Mouse (Mus musculus): ENCODE measurements around the gene Lrrc74b. TPM values are rescaled to one million over a fixed set of nuclear protein-coding genes. Genes with fewer than 3 reads are reported as not detected.

Lrrc74b gene
- total and polyA plus RNA-seq, 2 experiments from 2014 or later = 2.0 to 2.3 TPM

GRCm38 (mm10) chr16:17507018-17507552 is 54.0 kb downstream of the Lrrc74b start:
- 85% methylated on average over 5 of the region's 5 CpGs for WGBS
- Histone ChIP-seq H3K9me3 (ENCODE audit: low read length) (no peaks in the 10 kb centered on the region), H3K9ac (replicated peaks; ENCODE audit: low read length) (no peak overlapping the region), H3K4me1 (ENCODE audit: insufficient read depth, low read length) (peaks cover 13% of the 10 kb centered on the region), H3K36me3 (ENCODE audit: insufficient read depth, low read length) (no peaks in the 10 kb centered on the region; the same call in 1 of the 2 replicates), H3K27me3 (ENCODE audit: insufficient read depth, low read length) (no peaks in the 10 kb centered on the region), H3K27ac (no peak overlapping the region), H3K4me3 (ENCODE audit: low read length) (no peak overlapping the region), H3K4me2 (ENCODE audit: low read depth, low read length) (no peak overlapping the region)
- no peak for TF ChIP-seq CTCF (IDR thresholded peaks at IDR 0.05; ENCODE audit: low read depth)
- DNase-seq (ENCODE audit: low spot score) (no peak), ATAC-seq (no peak)

GRCm38 (mm10) chr16:17502681-17503080 is 58.4 kb downstream of the Lrrc74b start:
- no peak for DNase-seq (ENCODE audit: low spot score)
- no peak overlapping the region for H3K4me2 ChIP-seq (ENCODE audit: low read depth, low read length)
- H3K9me3 ChIP-seq (ENCODE audit: low read length) = no peaks in the 10 kb centered on the region
- no peak overlapping the region for H3K27ac ChIP-seq
- WGBS = 76% methylated on average over 4 of the region's 4 CpGs
- TF ChIP-seq CTCF (IDR thresholded peaks at IDR 0.05; ENCODE audit: low read depth) = no peak
- no peak overlapping the region for H3K4me3 ChIP-seq (ENCODE audit: low read length)
- H3K36me3 ChIP-seq (ENCODE audit: insufficient read depth, low read length) = no peaks in the 10 kb centered on the region
- no peak overlapping the region for H3K9ac ChIP-seq (replicated peaks; ENCODE audit: low read length)
- 0 out of 2 replicates have a peak, but pooled peaks cover 7% of the 10 kb centered on the region for H3K4me1 ChIP-seq (ENCODE audit: insufficient read depth, low read length)
- no peaks in the 10 kb centered on the region for H3K27me3 ChIP-seq (ENCODE audit: insufficient read depth, low read length)
- ATAC-seq = no peak

- Histone ChIP-seq H3K27ac (peak overlapping the region; percentile 45; the same call in 1 of the 2 replicates), H3K9me3 (ENCODE audit: low read length) (no peaks in the 10 kb centered on the region), H3K4me1 (ENCODE audit: insufficient read depth, low read length) (peaks cover 14% of the 10 kb centered on the region), H3K27me3 (ENCODE audit: insufficient read depth, low read length) (no peaks in the 10 kb centered on the region), H3K4me2 (ENCODE audit: low read depth, low read length) (peak overlapping the region; percentile 8; the same call in 1 of the 2 replicates), H3K4me3 (ENCODE audit: low read length) (no peak overlapping the region), H3K36me3 (ENCODE audit: insufficient read depth, low read length) (no peaks in the 10 kb centered on the region), H3K9ac (replicated peaks; ENCODE audit: low read length) (no peak overlapping the region)
- DNase-seq (ENCODE audit: low spot score) (peak; percentile 80), ATAC-seq (peak; percentile 93)
- WGBS = 18% methylated on average over 10 of the region's 10 CpGs
- TF ChIP-seq CTCF (IDR thresholded peaks at IDR 0.05; ENCODE audit: low read depth) = no peak
Observed at GRCm38 (mm10) chr16:17499249-17499883, 61.7 kb downstream of the Lrrc74b start.

GRCm38 (mm10) chr16:17496499-17497305 is 64.3 kb downstream of the Lrrc74b start:
- 27% methylated on average over 2 of the region's 2 CpGs for WGBS
- Histone ChIP-seq H3K4me3 (ENCODE audit: low read length) (no peak overlapping the region), H3K4me2 (ENCODE audit: low read depth, low read length) (no peak overlapping the region), H3K36me3 (ENCODE audit: insufficient read depth, low read length) (no peaks in the 10 kb centered on the region), H3K27me3 (ENCODE audit: insufficient read depth, low read length) (no peaks in the 10 kb centered on the region), H3K27ac (peak overlapping the region; percentile 64), H3K9me3 (ENCODE audit: low read length) (no peaks in the 10 kb centered on the region), H3K4me1 (ENCODE audit: insufficient read depth, low read length) (peaks cover 14% of the 10 kb centered on the region), H3K9ac (replicated peaks; ENCODE audit: low read length) (no peak overlapping the region)
- DNase-seq (ENCODE audit: low spot score) (peak; percentile 84), ATAC-seq (peak; percentile 19; the same call in 1 of the 2 replicates)
- TF ChIP-seq CTCF (IDR thresholded peaks at IDR 0.05; ENCODE audit: low read depth) = no peak

Other genes starting within 250 kb of the Lrrc74b start
- 3.5 and 4.2 TPM in 2 replicates for gene Serpind1, start 229.9 kb downstream of the Lrrc74b start, total RNA-seq (2014; rRNA removed)
- 9.9 and 10.3 TPM in 2 replicates for gene Serpind1, start 229.9 kb downstream of the Lrrc74b start, polyA plus RNA-seq (2015; fragmentation: Nextera tagmentation; extraction: Ambion mirVana)
- 28.1 and 30.0 TPM in 2 replicates for gene Snap29, start 155.3 kb downstream of the Lrrc74b start, total RNA-seq (2014; rRNA removed)
- 14.5 and 15.6 TPM in 2 replicates for gene Snap29, start 155.3 kb downstream of the Lrrc74b start, polyA plus RNA-seq (2015; fragmentation: Nextera tagmentation; extraction: Ambion mirVana)
- gene Pi4ka, start 154.9 kb downstream of the Lrrc74b start, total RNA-seq (2014; rRNA removed) = 111 and 154 TPM in 2 replicates
- gene Pi4ka, start 154.9 kb downstream of the Lrrc74b start, polyA plus RNA-seq (2015; fragmentation: Nextera tagmentation; extraction: Ambion mirVana) = 45.5 and 47.7 TPM in 2 replicates
- 74.8 and 83.1 TPM in 2 replicates for gene Crkl, start 109.3 kb downstream of the Lrrc74b start, total RNA-seq (2014; rRNA removed)
- 54.9 and 68.7 TPM in 2 replicates for gene Crkl, start 109.3 kb downstream of the Lrrc74b start, polyA plus RNA-seq (2015; fragmentation: Nextera tagmentation; extraction: Ambion mirVana)
- 13.8 and 16.8 TPM in 2 replicates for gene Aifm3, start 71.6 kb downstream of the Lrrc74b start, total RNA-seq (2014; rRNA removed)
- gene Aifm3, start 71.6 kb downstream of the Lrrc74b start, polyA plus RNA-seq (2015; fragmentation: Nextera tagmentation; extraction: Ambion mirVana) = 15.7 and 17.4 TPM in 2 replicates
- 191 and 279 TPM in 2 replicates for gene Lztr1, start 52.6 kb downstream of the Lrrc74b start, total RNA-seq (2014; rRNA removed)
- 82.2 and 89.8 TPM in 2 replicates for gene Lztr1, start 52.6 kb downstream of the Lrrc74b start, polyA plus RNA-seq (2015; fragmentation: Nextera tagmentation; extraction: Ambion mirVana)
- gene Thap7, start 30.1 kb downstream of the Lrrc74b start, total RNA-seq (2014; rRNA removed) = 61.0 and 66.8 TPM in 2 replicates
- gene Thap7, start 30.1 kb downstream of the Lrrc74b start, polyA plus RNA-seq (2015; fragmentation: Nextera tagmentation; extraction: Ambion mirVana) = 57.5 and 59.5 TPM in 2 replicates
- gene P2rx6, start 638 bp upstream of the Lrrc74b start, total RNA-seq (2014; rRNA removed) = 3.4 and 5.1 TPM in 2 replicates
- gene P2rx6, start 638 bp upstream of the Lrrc74b start, polyA plus RNA-seq (2015; fragmentation: Nextera tagmentation; extraction: Ambion mirVana) = 2.3 and 3.0 TPM in 2 replicates
- 74.6 and 78.7 TPM in 2 replicates for gene Slc7a4, start 22.0 kb upstream of the Lrrc74b start, total RNA-seq (2014; rRNA removed)
- 42.5 and 42.8 TPM in 2 replicates for gene Slc7a4, start 22.0 kb upstream of the Lrrc74b start, polyA plus RNA-seq (2015; fragmentation: Nextera tagmentation; extraction: Ambion mirVana)
- gene Smpd4, start 58.1 kb upstream of the Lrrc74b start, total RNA-seq (2014; rRNA removed) = 62.4 and 67.4 TPM in 2 replicates
- gene Smpd4, start 58.1 kb upstream of the Lrrc74b start, polyA plus RNA-seq (2015; fragmentation: Nextera tagmentation; extraction: Ambion mirVana) = 21.7 and 23.8 TPM in 2 replicates
- 18.2 and 20.8 TPM in 2 replicates for gene Ccdc74a, start 85.2 kb upstream of the Lrrc74b start, total RNA-seq (2014; rRNA removed)
- 32.8 and 37.6 TPM in 2 replicates for gene Ccdc74a, start 85.2 kb upstream of the Lrrc74b start, polyA plus RNA-seq (2015; fragmentation: Nextera tagmentation; extraction: Ambion mirVana)
- gene Med15, start 171.6 kb upstream of the Lrrc74b start, total RNA-seq (2014; rRNA removed) = 47.5 and 66.1 TPM in 2 replicates
- gene Med15, start 171.6 kb upstream of the Lrrc74b start, polyA plus RNA-seq (2015; fragmentation: Nextera tagmentation; extraction: Ambion mirVana) = 33.8 and 39.2 TPM in 2 replicates
- 176 and 190 TPM in 2 replicates for gene Klhl22, start 198.4 kb upstream of the Lrrc74b start, total RNA-seq (2014; rRNA removed)
- 69.6 and 80.5 TPM in 2 replicates for gene Klhl22, start 198.4 kb upstream of the Lrrc74b start, polyA plus RNA-seq (2015; fragmentation: Nextera tagmentation; extraction: Ambion mirVana)
- 15.5 and 15.6 TPM in 2 replicates for gene Scarf2, start 236.0 kb upstream of the Lrrc74b start, total RNA-seq (2014; rRNA removed)
- gene Scarf2, start 236.0 kb upstream of the Lrrc74b start, polyA plus RNA-seq (2015; fragmentation: Nextera tagmentation; extraction: Ambion mirVana) = 2.0 and 2.3 TPM in 2 replicates